Mouse (Mus musculus) erythroblast, embryonic 14.5 days (primary cell): Measurements from ENCODE around the gene Lmntd2.

Experiments
- GATA1 ChIP-seq: IDR thresholded peaks from 2 replicates; pipeline ENCODE4 v1.6.1; 2012; ENCODE audit warnings: low read length, inconsistent platforms, mixed read lengths
- TAL1 ChIP-seq: IDR thresholded peaks from 3 replicates; pipeline ENCODE4 v1.6.1; 2012; ENCODE audit warnings: low read length, inconsistent platforms, mixed read lengths

- no peak for TF ChIP-seq GATA1
- TF ChIP-seq TAL1 = no peak
These were observed 2.2 kb upstream of the Lmntd2 start for GRCm38 (mm10) chr7:141215880-141216733.
